Mouse (Mus musculus) testis, adult 2 months (tissue): ENCODE data around the gene Accsl.

Source experiments
- CTCF ChIP-seq: fragments of 200-500 bp; IDR thresholded peaks from 2 replicates; pipeline ENCODE4 v1.5.1; 2012; ENCODE audit warnings: low read depth, mild to moderate bottlenecking, inconsistent platforms, low read length, moderate library complexity; ENCODE audit not compliant: control insufficient read depth, insufficient read depth, insufficient replicate concordance
- POLR2A ChIP-seq: fragments of 200-500 bp; IDR thresholded peaks from 2 replicates; pipeline ENCODE4 v1.6.1; 2012; ENCODE audit warnings: low read depth, mild to moderate bottlenecking, inconsistent platforms, low read length, moderate library complexity; ENCODE audit not compliant: control insufficient read depth

DNA sequence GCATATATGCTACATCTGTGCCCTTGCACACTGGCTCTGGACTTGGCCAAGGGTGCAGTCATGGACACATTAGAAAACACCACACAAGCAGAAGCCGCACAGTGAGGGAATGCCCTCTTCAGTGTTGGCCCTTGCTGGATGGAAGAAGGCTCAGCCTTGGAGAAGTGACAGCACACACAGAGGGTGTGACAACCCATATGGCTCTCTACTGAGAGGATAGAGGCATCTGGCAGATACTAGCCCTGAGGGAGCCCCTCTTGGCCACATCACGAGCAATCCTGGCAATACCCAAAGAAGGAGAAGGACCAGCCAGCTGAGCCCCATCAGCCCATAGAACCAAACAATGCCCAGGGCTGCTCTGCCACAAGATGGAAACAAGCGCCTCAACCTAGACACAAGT is 5.6 kb upstream of the Accsl start:
- TF ChIP-seq CTCF: no peak
- no peak for TF ChIP-seq POLR2A
